Mouse (Mus musculus) forebrain, embryonic 16.5 days (tissue): ENCODE measurements around the gene Crnkl1. TPM values are rescaled to one million over a fixed set of nuclear protein-coding genes. Genes with fewer than 3 reads are reported as not detected.
"Not testable (repeated sequence)": the region's sequence is repeated elsewhere in the genome, so short reads cannot be mapped to it uniquely, and the experiment has no call there.

Experiments
- ATAC-seq: fragments of 200-750 bp; cut with Nextera tagmentation; 2 replicates; pipeline ENCODE4 v1.8.0; 2017; ENCODE audit warnings: mild to moderate bottlenecking, moderate library complexity
- H3K27ac ChIP-seq: fragments of 300-500 bp; sonication (generic); 2 replicates; pipeline ENCODE4 v1.5.1; 2014; ENCODE audit warnings: low read length, control low read depth
- H3K27me3 ChIP-seq: fragments of 300-500 bp; sonication (generic); replicated peaks from 2 replicates; pipeline ENCODE4 v1.6.1; 2014; ENCODE audit warnings: low read length; ENCODE audit not compliant: control insufficient read depth, insufficient read depth
- H3K36me3 ChIP-seq: fragments of 300-500 bp; sonication (generic); 2 replicates; pipeline ENCODE4 v1.6.1; 2014; ENCODE audit not compliant: control insufficient read depth, insufficient read depth
- H3K4me1 ChIP-seq: fragments of 300-500 bp; sonication (generic); replicated peaks from 2 replicates; pipeline ENCODE4 v1.6.1; 2014; ENCODE audit warnings: low read length; ENCODE audit not compliant: control insufficient read depth, insufficient read depth
- H3K4me2 ChIP-seq: fragments of 300-500 bp; sonication (generic); 2 replicates; pipeline ENCODE4 v1.6.1; 2014; ENCODE audit warnings: mild to moderate bottlenecking, low read length, control low read depth
- H3K4me3 ChIP-seq: fragments of 300-500 bp; sonication (generic); replicated peaks from 2 replicates; pipeline ENCODE4 v1.5.1; 2014; ENCODE audit warnings: mild to moderate bottlenecking, low read length, control low read depth
- H3K9ac ChIP-seq: fragments of 300-500 bp; sonication (generic); replicated peaks from 2 replicates; pipeline ENCODE4 v1.6.1; 2014; ENCODE audit warnings: low read depth, low read length, control low read depth
- H3K9me3 ChIP-seq: fragments of 300-500 bp; sonication (generic); 2 replicates; pipeline ENCODE4 v1.6.1; 2016; ENCODE audit warnings: low read length; ENCODE audit not compliant: control insufficient read depth
- WGBS: fragments of 180-500 bp; shearing (Covaris S2); extraction: QIAGEN DNeasy Blood & Tissue Kit; methylation state at CpG from one replicate; pipeline ENCODE4 v1.1.7; 2014; 5-methylcytosine and 5-hydroxymethylcytosine counted together
- polyA plus RNA-seq: library from polyadenylated mRNA; unstranded; fragments of >200 nt; fragmentation: Nextera tagmentation; extraction: Ambion mirVana; gene quantifications from 2 replicates; pipeline ENCODE4 v1.2.1, GENCODE M21; 2015

Gene Crnkl1
- polyA plus RNA-seq, 1 experiment from 2014 or later, result 33.8 TPM

DNA sequence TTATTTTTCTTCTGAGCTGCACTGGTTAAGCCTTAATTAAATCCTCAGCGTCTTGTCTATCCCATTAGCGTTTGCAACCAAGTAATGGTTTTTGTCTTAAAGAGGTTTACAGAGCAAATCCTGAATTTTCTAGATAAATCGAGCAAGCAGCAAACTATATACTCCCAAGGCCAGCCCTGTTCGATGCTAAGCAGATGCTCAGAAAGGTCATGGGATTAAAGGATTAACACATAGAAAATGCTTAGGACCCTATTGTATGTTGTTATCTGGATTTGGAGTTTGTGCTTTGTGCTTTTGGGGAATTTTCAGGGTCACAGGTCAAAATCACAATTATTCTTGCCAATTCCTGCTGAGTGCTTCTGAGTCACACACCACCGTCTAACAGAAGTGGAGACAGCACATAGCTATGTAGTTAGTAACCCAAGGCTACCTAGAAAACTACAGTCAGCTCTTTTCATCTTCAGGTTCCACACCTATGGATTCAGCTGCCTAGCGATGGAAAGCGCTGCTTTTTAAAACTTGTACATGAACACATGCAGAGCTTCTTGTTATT lies 13.7 kb upstream of the Crnkl1 start:
- H3K36me3 ChIP-seq, result no peaks in the 10 kb centered on the region
- WGBS, result 52% methylated on average over 7 of the region's 7 CpGs
- H3K27me3 ChIP-seq, result no peaks in the 10 kb centered on the region
- peaks cover 8% of the 10 kb centered on the region; the same call in 1 of the 2 replicates for H3K4me1 ChIP-seq
- H3K9ac ChIP-seq, result no peak overlapping the region
- H3K4me3 ChIP-seq, result no peak overlapping the region
- no peaks in the 10 kb centered on the region for H3K9me3 ChIP-seq
- no peak overlapping the region for H3K27ac ChIP-seq
- H3K4me2 ChIP-seq, result no peak overlapping the region
- no peak for ATAC-seq

DNA sequence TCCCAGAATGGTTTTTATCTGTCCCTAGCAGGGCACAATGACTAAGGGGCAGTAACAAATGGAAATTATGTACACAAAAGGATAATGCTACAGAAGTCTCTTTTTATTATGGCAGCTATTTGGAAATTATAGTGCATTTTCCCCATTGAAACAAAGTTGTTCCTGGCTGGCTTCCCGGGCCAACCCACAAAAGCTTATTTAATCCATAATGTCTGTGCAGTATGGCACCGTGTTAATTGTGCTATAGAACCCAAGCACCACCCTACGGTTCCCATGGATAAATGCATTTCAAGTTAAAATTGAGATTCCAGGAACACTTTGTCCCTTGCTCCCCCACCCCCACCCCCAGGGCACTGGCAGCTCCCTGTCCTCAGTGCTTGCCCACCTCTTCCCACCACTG lies 9.5 kb upstream of the Crnkl1 start:
- Histone ChIP-seq H3K27ac (no peak overlapping the region), H3K9me3 (no peaks in the 10 kb centered on the region), H3K4me1 (peaks cover 3% of the 10 kb centered on the region; the same call in 1 of the 2 replicates), H3K4me3 (no peak overlapping the region), H3K4me2 (no peak overlapping the region), H3K9ac (no peak overlapping the region), H3K27me3 (no peaks in the 10 kb centered on the region), H3K36me3 (no peaks in the 10 kb centered on the region)
- 44% methylated on average over 3 of the region's 3 CpGs for WGBS
- no peak for ATAC-seq

DNA sequence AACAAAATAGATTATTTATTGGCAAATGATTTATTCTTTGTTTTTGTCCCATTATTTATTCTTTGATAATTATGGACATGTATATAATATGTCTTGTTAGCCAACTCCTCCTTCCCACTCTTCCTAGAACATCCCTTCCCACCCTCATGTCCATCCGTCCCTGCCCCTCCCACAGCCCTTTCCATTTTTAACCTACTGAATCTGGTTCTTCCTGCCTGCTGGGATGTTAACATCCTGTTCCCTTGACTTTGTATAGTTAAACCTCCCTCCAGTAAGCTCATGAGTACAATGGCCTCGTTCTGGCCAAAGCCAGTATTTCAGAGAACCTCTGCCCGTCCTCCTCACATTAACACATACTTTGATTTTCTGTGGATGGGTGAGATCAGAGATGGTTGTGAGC lies 6.6 kb upstream of the Crnkl1 start:
- Histone ChIP-seq H3K9ac (no peak overlapping the region), H3K4me3 (no peak overlapping the region), H3K4me1 (no peaks in the 10 kb centered on the region), H3K9me3 (no peaks in the 10 kb centered on the region), H3K27ac (no peak overlapping the region), H3K36me3 (no peaks in the 10 kb centered on the region), H3K27me3 (no peaks in the 10 kb centered on the region), H3K4me2 (no peak overlapping the region)
- ATAC-seq, result no peak
- WGBS, result 77% methylated on average over 3 of the region's 3 CpGs

DNA sequence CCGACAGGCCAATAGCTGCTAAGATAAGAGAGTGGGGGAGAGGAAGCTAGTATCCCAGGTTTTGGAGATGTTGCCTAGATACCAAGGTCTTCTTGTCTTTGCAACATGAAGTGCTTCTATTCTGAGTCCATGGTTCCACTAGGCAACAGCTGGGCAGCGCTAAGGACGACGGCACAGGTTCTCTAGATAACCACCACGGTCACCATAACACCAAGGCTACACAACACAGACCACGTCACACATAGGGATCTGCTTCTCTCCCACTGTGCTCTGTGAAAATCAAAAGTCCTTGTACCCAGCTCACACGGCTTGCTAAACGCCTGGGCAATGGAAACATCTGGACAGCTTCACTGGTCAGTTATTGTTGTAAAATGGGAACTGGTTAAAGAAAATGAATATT lies 2.2 kb upstream of the Crnkl1 start:
- Histone ChIP-seq H3K4me2 (no peak overlapping the region), H3K9me3 (no peaks in the 10 kb centered on the region), H3K27ac (no peak overlapping the region), H3K36me3 (no peaks in the 10 kb centered on the region), H3K4me1 (peaks cover 10% of the 10 kb centered on the region), H3K9ac (no peak overlapping the region), H3K4me3 (no peak overlapping the region), H3K27me3 (no peaks in the 10 kb centered on the region)
- no peak for ATAC-seq
- WGBS, result 88% methylated on average over 8 of the region's 8 CpGs

DNA sequence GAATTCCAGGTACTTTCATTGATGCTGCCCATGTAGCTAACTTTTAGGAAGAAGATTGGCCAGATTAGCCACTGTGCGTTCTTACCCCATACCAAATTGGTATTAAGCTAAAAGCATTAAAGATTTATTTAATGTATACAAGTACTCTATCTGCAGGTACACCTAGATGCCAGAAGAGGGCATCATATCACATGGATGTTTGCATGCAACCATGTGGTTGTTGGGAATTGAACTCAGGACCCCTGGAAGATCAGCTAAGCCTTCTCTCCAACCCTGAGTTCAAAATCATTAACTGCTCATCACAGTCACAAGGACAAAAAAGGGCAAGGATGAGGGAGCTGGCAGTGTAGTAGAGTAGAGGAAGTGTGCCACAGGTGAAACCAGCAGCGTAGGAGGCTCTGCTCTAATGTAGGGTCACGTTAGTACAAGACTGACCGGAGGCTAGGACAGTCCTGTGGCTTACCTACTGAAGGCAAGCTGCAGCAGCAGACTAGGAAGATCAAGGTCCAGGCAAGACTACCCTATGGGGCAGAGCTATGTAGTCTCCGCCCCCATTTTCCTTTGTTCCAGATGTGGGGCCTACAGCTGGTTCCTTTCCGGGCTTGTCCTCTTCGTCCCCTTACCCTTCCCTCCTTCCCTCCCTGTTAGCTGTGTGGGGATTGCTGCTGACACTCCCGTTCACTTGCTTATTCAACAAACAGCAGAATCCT lies 13.7 kb downstream of the Crnkl1 start:
- 89% methylated on average over 8 of the region's 8 CpGs for WGBS
- peaks cover 46% of the 10 kb centered on the region for H3K36me3 ChIP-seq
- H3K4me2 ChIP-seq, result no peak overlapping the region
- H3K27me3 ChIP-seq, result no peaks in the 10 kb centered on the region
- H3K4me3 ChIP-seq, result no peak overlapping the region
- H3K9me3 ChIP-seq, result no peaks in the 10 kb centered on the region
- no peak overlapping the region for H3K27ac ChIP-seq
- no peaks in the 10 kb centered on the region for H3K4me1 ChIP-seq
- no peak overlapping the region for H3K9ac ChIP-seq
- ATAC-seq, result no peak

DNA sequence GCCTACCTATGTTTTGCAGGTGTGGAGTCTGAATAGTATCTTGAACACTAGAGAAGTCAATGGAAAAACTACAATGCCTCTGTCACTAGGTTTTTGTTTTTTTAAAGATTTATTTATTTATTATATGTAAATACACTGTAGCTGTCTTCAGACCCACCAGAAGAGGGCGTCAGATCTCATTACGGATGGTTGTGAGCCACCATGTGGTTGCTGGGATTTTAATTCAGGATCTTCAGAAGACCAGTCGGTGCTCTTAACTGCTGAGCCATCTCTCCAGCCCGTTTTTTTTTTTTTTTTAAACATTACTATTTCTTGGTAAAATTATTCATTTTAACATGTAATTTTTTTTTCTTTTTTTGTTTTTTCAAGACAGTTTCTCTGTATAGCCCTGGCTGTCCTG lies 28.9 kb downstream of the Crnkl1 start:
- not testable (repeated sequence) for H3K4me2 ChIP-seq, H3K36me3 ChIP-seq, H3K4me3 ChIP-seq, ATAC-seq, H3K9me3 ChIP-seq, H3K9ac ChIP-seq, H3K27me3 ChIP-seq, H3K27ac ChIP-seq
- peaks cover 19% of the 10 kb centered on the region for H3K4me1 ChIP-seq
- WGBS, result 55% methylated on average over 4 of the region's 4 CpGs

DNA sequence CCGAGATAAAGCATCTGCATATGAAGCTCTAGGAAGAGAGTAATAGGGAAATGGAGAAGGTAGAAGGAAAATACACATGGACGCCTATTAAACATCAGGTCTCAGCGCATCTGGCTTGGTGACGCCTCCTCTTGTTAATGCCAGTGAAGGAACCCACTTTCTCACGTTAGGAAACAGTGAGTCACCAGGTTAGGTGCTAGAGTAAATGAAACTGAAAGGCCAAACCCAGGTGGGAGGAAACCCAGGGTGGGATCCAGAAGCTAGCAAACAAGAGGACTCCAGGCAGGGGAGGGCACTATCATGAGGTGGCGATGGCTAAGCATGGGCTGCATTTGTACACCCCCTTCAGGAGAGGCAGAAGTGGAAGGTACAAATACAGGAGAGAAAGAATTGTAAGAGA lies 29.7 kb downstream of the Crnkl1 start:
- WGBS, result 84% methylated on average over 6 of the region's 6 CpGs
- no peak overlapping the region for H3K27ac ChIP-seq

DNA sequence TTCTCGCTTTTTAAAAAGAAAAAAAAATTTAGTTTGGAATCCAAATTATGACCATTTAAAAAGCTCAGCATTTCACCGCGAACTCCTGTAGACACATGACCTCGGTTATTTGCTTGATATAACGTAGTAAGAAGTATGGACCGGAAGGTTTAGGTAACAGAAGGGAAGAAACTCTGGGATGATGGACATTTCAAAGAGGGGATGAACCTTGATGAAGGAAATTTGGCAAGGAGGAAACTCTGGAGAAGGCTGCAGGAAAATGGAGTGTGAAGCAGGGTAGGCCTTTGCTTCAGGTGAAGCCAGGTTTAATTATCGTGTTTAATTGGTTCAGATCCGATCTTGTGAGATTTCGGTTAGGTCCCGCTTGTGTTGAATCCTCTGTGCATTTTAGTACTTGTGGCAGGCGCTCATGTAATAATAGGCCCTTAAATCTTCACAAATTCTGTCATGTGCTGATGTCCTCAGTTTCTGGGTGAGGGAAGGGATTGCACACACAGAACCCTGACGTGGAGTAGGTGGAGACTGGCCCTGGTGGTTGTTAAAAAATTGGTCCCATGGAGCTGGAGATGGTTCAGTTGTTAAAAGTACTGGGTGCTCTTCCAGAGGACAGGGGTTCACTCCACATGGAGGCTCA lies 30.7 kb downstream of the Crnkl1 start:
- peaks cover 19% of the 10 kb centered on the region for H3K4me1 ChIP-seq
- H3K4me2 ChIP-seq, result peak overlapping the region; percentile 58
- H3K9me3 ChIP-seq, result no peaks in the 10 kb centered on the region
- H3K27me3 ChIP-seq, result no peaks in the 10 kb centered on the region
- H3K4me3 ChIP-seq, result peak overlapping the region; percentile 97
- H3K27ac ChIP-seq, result no peak overlapping the region
- no peak for ATAC-seq
- H3K36me3 ChIP-seq, result 0 out of 2 replicates have a peak, but pooled peaks cover 2% of the 10 kb centered on the region
- peak overlapping the region; percentile 99 for H3K9ac ChIP-seq
- 31% methylated on average over 12 of the region's 12 CpGs for WGBS

More for the DNA sequence above, 29.7 kb downstream of the Crnkl1 start:
- H3K4me2 ChIP-seq, result no peak overlapping the region
- H3K4me3 ChIP-seq, result no peak overlapping the region
- no peaks in the 10 kb centered on the region for H3K27me3 ChIP-seq
- no peak for ATAC-seq
- no peaks in the 10 kb centered on the region for H3K9me3 ChIP-seq
- peaks cover 7% of the 10 kb centered on the region; the same call in 1 of the 2 replicates for H3K36me3 ChIP-seq
- H3K4me1 ChIP-seq, result peaks cover 19% of the 10 kb centered on the region
- no peak overlapping the region for H3K9ac ChIP-seq

DNA sequence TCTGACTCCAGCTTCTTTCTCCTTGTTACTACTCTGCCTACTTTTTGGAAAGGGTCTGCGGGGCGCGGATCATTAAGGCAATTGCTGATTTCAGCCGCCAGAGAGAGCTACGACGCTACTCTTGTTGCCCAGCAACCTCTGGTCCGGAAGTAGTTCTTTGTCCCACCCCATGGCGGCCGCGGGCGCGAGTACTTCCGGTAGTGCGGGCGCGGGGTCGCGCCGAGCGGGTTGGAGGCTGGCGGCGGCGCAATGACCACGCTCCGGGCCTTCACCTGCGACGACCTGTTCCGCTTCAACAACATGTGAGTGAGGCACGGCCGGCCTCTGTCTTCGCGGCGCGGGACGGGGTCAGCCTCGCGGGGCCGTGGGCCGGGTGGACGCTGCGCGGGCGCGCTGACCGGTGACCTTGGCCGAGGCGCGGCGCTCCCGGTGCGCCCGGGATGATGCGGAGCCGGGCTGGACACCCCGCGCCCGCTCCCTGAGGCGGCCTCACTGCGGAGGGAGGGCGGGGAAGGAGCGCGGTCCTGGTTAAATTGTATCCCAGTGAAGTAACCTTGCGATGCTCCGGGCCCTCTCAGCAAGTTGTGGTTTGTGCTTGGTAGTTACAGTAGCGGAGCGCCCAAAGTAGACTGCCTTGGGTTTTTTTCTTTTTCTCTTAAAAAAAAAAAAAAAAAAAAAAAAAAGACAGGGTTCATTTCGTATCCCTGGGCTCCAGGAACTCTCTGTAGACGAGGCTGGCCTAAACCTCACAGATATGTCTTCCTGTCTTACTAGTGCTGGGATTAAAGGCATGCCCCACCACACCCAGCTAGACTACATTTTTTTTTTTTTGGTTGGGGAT lies 31.5 kb downstream of the Crnkl1 start:
- H3K4me1 ChIP-seq, result peaks cover 19% of the 10 kb centered on the region
- ATAC-seq, result peak; percentile 99
- H3K4me3 ChIP-seq, result peak overlapping the region; percentile 97
- no peaks in the 10 kb centered on the region for H3K9me3 ChIP-seq
- H3K36me3 ChIP-seq, result no peaks in the 10 kb centered on the region
- H3K9ac ChIP-seq, result peak overlapping the region; percentile 99
- no peaks in the 10 kb centered on the region for H3K27me3 ChIP-seq
- peak overlapping the region; percentile 58 for H3K4me2 ChIP-seq
- WGBS, result under 1% methylated on average over 68 of the region's 68 CpGs
- H3K27ac ChIP-seq, result peak overlapping the region; percentile 70
